Mouse (Mus musculus): ENCODE measurements around the gene Irs2. TPM values are rescaled to one million over a fixed set of nuclear protein-coding genes. Genes with fewer than 3 reads are reported as not detected.
A peak's percentile ranks its signal among the peaks of the same experiment; 100 is the strongest.

Gene Irs2
- total and polyA plus RNA-seq, 3 experiments = 4.5 to 19.0 (median 13.5) TPM

DNA sequence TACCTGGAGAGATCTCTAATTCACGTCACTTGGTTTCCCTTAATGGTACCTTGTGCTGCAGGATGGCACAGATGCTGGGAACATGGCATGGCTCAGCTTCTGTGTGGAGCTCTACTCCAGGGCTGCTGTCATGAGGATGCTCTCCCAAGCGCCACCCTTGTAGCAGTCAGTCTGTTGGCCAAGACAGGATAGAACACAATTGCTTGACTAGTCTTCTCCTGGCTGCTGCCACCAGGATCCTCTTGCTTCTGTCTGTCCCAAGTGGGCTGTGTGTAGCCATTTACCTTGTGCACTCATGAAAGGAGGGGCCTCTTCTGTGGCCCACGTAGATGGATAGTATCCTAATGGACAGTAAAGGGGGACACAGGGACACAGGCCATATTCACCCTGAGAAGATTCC lies 28.5 kb upstream of the Irs2 start:
- Histone ChIP-seq H3K36me3 (ENCODE audit: control insufficient read depth, insufficient read depth, low read length) (no peaks in the 10 kb centered on the region), H3K4me1 (ENCODE audit: control insufficient read depth, insufficient read depth, low read length) (no peaks in the 10 kb centered on the region), H3K4me3 (no peak overlapping the region), H3K27ac (no peak overlapping the region), H3K9ac (ENCODE audit: low read depth, low read length) (no peak overlapping the region), H3K79me2 (replicated peaks; ENCODE audit: control insufficient read depth, insufficient read depth, low read length) (no peaks in the 10 kb centered on the region), H3K27me3 (ENCODE audit: control insufficient read depth, insufficient read depth, low read length) (no peaks in the 10 kb centered on the region)
- no peak for TF ChIP-seq CTCF (IDR thresholded peaks at IDR 0.05)
- TF ChIP-seq POLR2A (IDR thresholded peaks at IDR 0.05; ENCODE audit: insufficient read depth, low read depth, low read length) = no peak
- TF ChIP-seq EP300 (IDR thresholded peaks at IDR 0.05; ENCODE audit: insufficient read depth, low read depth, low read length) = no peak
- intact Hi-C loops (cut with DNase I) = no loop called here
- 90% methylated on average over 3 of the region's 3 CpGs for WGBS
- DNase-seq = no peak

DNA sequence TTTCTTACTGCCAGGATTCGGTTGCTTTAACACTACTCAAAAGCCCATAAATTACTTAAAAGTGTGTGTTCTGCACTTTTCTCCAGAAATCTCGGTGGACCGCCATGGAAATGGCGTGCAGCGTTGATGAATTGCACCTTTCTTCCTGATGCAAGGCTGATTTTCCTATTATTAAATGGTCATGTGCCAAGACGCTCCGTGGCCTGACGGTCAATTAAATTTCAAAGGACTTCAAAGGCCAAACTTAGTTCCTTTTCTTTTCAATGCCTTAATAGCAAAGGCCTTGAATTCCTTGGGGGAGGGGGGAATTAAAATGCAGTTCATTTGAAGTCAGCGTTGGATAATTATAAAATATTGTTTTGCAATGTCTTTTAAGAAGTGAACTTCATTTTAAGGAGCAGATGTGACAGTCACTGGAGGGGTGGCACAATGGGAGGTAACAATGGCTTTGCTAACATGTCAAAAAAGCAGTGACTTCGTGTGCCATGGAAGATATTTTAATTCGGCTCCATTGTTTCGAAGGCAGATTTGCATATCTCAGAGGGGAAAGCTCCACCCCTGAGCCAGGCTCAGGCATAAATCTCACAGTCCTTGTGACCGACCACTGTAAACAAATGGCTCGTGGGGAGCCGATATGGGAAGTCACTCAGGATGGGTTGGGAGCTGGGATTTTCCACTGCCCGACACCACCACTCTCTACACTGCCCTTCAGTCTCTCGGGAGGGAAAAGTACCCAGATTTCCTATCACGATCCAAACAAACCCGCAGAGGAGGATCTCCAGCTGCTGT lies 27.6 kb upstream of the Irs2 start:
- H3K27me3 ChIP-seq (ENCODE audit: control insufficient read depth, insufficient read depth, low read length) = no peaks in the 10 kb centered on the region
- WGBS = 48% methylated on average over 19 of the region's 19 CpGs
- intact Hi-C loops (cut with DNase I) = no loop called here
- H3K36me3 ChIP-seq (ENCODE audit: control insufficient read depth, insufficient read depth, low read length) = no peaks in the 10 kb centered on the region
- no peak overlapping the region for H3K9ac ChIP-seq (ENCODE audit: low read depth, low read length)
- no peaks in the 10 kb centered on the region for H3K4me1 ChIP-seq (ENCODE audit: control insufficient read depth, insufficient read depth, low read length)
- TF ChIP-seq CTCF (IDR thresholded peaks at IDR 0.05) (no peak), EP300 (IDR thresholded peaks at IDR 0.05; ENCODE audit: insufficient read depth, low read depth, low read length) (no peak), POLR2A (IDR thresholded peaks at IDR 0.05; ENCODE audit: insufficient read depth, low read depth, low read length) (no peak)
- DNase-seq = no peak
- no peaks in the 10 kb centered on the region for H3K79me2 ChIP-seq (replicated peaks; ENCODE audit: control insufficient read depth, insufficient read depth, low read length)
- H3K4me3 ChIP-seq = no peak overlapping the region
- no peak overlapping the region for H3K27ac ChIP-seq

- Histone ChIP-seq H3K27ac (no peak overlapping the region), H3K79me2 (replicated peaks; ENCODE audit: control insufficient read depth, insufficient read depth, low read length) (no peaks in the 10 kb centered on the region), H3K4me1 (ENCODE audit: control insufficient read depth, insufficient read depth, low read length) (peaks cover 2% of the 10 kb centered on the region; the same call in 1 of the 2 replicates), H3K4me3 (no peak overlapping the region), H3K36me3 (ENCODE audit: control insufficient read depth, insufficient read depth, low read length) (no peaks in the 10 kb centered on the region), H3K9ac (ENCODE audit: low read depth, low read length) (no peak overlapping the region), H3K27me3 (ENCODE audit: control insufficient read depth, insufficient read depth, low read length) (no peaks in the 10 kb centered on the region)
- no peak for TF ChIP-seq EP300 (IDR thresholded peaks at IDR 0.05; ENCODE audit: insufficient read depth, low read depth, low read length)
- no peak for DNase-seq
- intact Hi-C loops (cut with DNase I) = no loop called here
- 29% methylated on average over 3 of the region's 3 CpGs for WGBS
Observed at GRCm38 (mm10) chr8:11024871-11025270, 16.6 kb upstream of the Irs2 start.

DNA sequence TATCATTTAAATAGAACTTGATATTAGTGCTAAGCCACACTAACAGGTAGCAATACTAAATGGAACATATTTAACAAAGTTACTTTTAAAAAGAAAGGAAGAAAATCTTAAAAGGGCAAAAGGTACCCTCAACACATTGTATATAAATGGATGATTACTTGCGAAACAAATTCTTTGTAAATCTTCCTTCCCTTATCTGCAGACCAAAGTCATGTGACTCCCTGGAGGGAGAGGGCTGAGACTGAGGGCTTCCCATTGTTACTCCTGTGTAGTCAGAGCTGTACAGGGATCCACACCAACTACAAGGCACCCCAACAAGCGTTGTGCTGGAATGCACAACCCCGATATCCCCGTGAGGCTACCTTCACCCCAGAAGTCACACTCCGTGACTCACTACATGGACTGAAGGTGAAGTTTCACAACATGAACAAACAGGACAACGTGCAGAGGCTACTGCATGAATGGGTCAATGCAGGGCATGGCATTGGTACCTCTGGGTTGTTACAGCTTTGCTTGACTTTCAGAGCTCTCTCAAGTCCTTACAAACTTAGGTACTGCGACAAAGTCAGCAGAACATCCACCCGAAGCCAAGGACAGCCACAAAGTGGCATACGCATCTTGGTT lies 12.8 kb upstream of the Irs2 start:
- 82% methylated on average over 9 of the region's 9 CpGs for WGBS
- no peak for DNase-seq
- TF ChIP-seq POLR2A (IDR thresholded peaks at IDR 0.05; ENCODE audit: insufficient read depth, low read depth, low read length) (no peak), EP300 (IDR thresholded peaks at IDR 0.05; ENCODE audit: insufficient read depth, low read depth, low read length) (no peak), CTCF (IDR thresholded peaks at IDR 0.05) (no peak)
- no peak overlapping the region for H3K9ac ChIP-seq (ENCODE audit: low read depth, low read length)
- H3K36me3 ChIP-seq (ENCODE audit: control insufficient read depth, insufficient read depth, low read length) = no peaks in the 10 kb centered on the region
- H3K4me1 ChIP-seq (ENCODE audit: control insufficient read depth, insufficient read depth, low read length) = peaks cover 2% of the 10 kb centered on the region; the same call in 1 of the 2 replicates
- no peak overlapping the region for H3K4me3 ChIP-seq
- H3K27me3 ChIP-seq (ENCODE audit: control insufficient read depth, insufficient read depth, low read length) = no peaks in the 10 kb centered on the region
- no peak overlapping the region for H3K27ac ChIP-seq
- intact Hi-C loops (cut with DNase I) = no loop called here
- H3K79me2 ChIP-seq (replicated peaks; ENCODE audit: control insufficient read depth, insufficient read depth, low read length) = no peaks in the 10 kb centered on the region

- Histone ChIP-seq H3K79me2 (replicated peaks; ENCODE audit: control insufficient read depth, insufficient read depth, low read length) (no peaks in the 10 kb centered on the region), H3K27ac (no peak overlapping the region), H3K36me3 (ENCODE audit: control insufficient read depth, insufficient read depth, low read length) (no peaks in the 10 kb centered on the region), H3K4me1 (ENCODE audit: control insufficient read depth, insufficient read depth, low read length) (peaks cover 2% of the 10 kb centered on the region), H3K9ac (ENCODE audit: low read depth, low read length) (no peak overlapping the region), H3K27me3 (ENCODE audit: control insufficient read depth, insufficient read depth, low read length) (no peaks in the 10 kb centered on the region), H3K4me3 (no peak overlapping the region)
- 78% methylated on average over 3 of the region's 3 CpGs for WGBS
- intact Hi-C loops (cut with DNase I) = no loop called here
- DNase-seq = no peak
- no peak for TF ChIP-seq POLR2A (IDR thresholded peaks at IDR 0.05; ENCODE audit: insufficient read depth, low read depth, low read length)
- TF ChIP-seq CTCF (IDR thresholded peaks at IDR 0.05) = no peak
- no peak for TF ChIP-seq EP300 (IDR thresholded peaks at IDR 0.05; ENCODE audit: insufficient read depth, low read depth, low read length)
Observed at GRCm38 (mm10) chr8:11015622-11016021, 7.4 kb upstream of the Irs2 start.

DNA sequence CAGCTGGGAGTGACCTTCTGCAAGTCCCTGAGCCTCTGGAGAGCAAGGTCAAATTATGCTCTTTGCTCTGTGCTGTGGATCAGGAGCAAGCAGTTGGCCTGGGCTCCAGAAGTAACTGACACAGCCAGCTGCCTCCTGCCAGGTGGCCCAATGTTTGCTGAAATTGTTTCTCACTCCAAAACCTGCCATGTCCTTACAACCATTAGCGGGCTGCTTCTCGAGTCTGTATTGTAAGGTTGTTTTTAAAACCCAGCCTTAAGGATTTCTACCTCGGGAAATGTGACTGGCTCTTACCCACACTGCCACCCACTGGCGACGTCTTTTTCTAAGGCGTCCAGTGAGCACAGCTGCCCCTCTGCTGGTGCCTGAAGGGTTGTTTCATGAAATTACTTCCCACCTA lies 5.0 kb upstream of the Irs2 start:
- Histone ChIP-seq H3K36me3 (ENCODE audit: control insufficient read depth, insufficient read depth, low read length) (no peaks in the 10 kb centered on the region), H3K27ac (no peak overlapping the region), H3K4me3 (no peak overlapping the region), H3K9ac (ENCODE audit: low read depth, low read length) (peak overlapping the region; percentile 50; the same call in 1 of the 2 replicates), H3K79me2 (replicated peaks; ENCODE audit: control insufficient read depth, insufficient read depth, low read length) (no peaks in the 10 kb centered on the region), H3K27me3 (ENCODE audit: control insufficient read depth, insufficient read depth, low read length) (no peaks in the 10 kb centered on the region), H3K4me1 (ENCODE audit: control insufficient read depth, insufficient read depth, low read length) (peaks cover 2% of the 10 kb centered on the region)
- DNase-seq = peak; percentile 51 to 67
- TF ChIP-seq POLR2A (IDR thresholded peaks at IDR 0.05; ENCODE audit: insufficient read depth, low read depth, low read length) (no peak), EP300 (IDR thresholded peaks at IDR 0.05; ENCODE audit: insufficient read depth, low read depth, low read length) (0 out of 2 replicates have a peak, but pooled peaks have one; percentile 11), CTCF (IDR thresholded peaks at IDR 0.05) (peak; percentile 79)
- 1% methylated on average over 6 of the region's 6 CpGs for WGBS
- intact Hi-C loops (cut with DNase I) = loop anchor here (5.0 kb wide), 2 partner anchors 69 to 174 kb away; no protein-coding TSS in a partner anchor

Measured in heart, adult 2 months (tissue).